Mouse (Mus musculus) liver, adult 2 months (tissue): ENCODE results near the gene 1700016H13Rik. TPM values are rescaled to one million over a fixed set of nuclear protein-coding genes. Genes with fewer than 3 reads are reported as not detected.
A peak's percentile ranks its signal among the peaks of the same experiment; 100 is the strongest.

Experiments used
- DNase-seq: peaks from one replicate; pipeline ENCODE4 v3.0.0-alpha.2; 2011; ENCODE audit warnings: low read depth, low spot score; ENCODE audit errors: extremely low read depth
- H3K27ac ChIP-seq: fragments of 200-500 bp; replicated peaks from 2 replicates; pipeline ENCODE4 v1.5.1; 2012; ENCODE audit warnings: low read depth, mild to moderate bottlenecking, control low read depth, inconsistent platforms, low read length; ENCODE audit not compliant: insufficient read depth
- H3K27me3 ChIP-seq: fragments of 200-500 bp; 2 replicates; pipeline ENCODE4 v1.6.1; 2012; ENCODE audit warnings: mild to moderate bottlenecking, moderate library complexity, low read length, inconsistent platforms; ENCODE audit not compliant: control insufficient read depth, insufficient read depth
- H3K36me3 ChIP-seq: fragments of 200-500 bp; 2 replicates; pipeline ENCODE4 v1.6.1; 2012; ENCODE audit warnings: low read length, inconsistent platforms; ENCODE audit not compliant: control insufficient read depth, insufficient read depth
- H3K4me1 ChIP-seq: fragments of 200-500 bp; 2 replicates; pipeline ENCODE4 v1.6.1; 2011; ENCODE audit warnings: low read length; ENCODE audit not compliant: control insufficient read depth, insufficient read depth
- H3K4me3 ChIP-seq: fragments of 200-500 bp; 2 replicates; pipeline ENCODE4 v1.5.1; 2011; ENCODE audit warnings: low read depth, mild to moderate bottlenecking, control low read depth, low read length, moderate library complexity; ENCODE audit not compliant: insufficient read depth
- H3K79me2 ChIP-seq: fragments of 200-500 bp; 2 replicates; pipeline ENCODE4 v1.6.1; 2012; ENCODE audit warnings: inconsistent platforms, mild to moderate bottlenecking, low read length, moderate library complexity; ENCODE audit not compliant: control insufficient read depth, insufficient read depth
- H3K9ac ChIP-seq: fragments of 200-500 bp; 2 replicates; pipeline ENCODE4 v1.6.1; 2012; ENCODE audit warnings: low read depth, mild to moderate bottlenecking, control low read depth, inconsistent platforms, low read length
- CTCF ChIP-seq: fragments of 200-500 bp; IDR thresholded peaks from 2 replicates; pipeline ENCODE4 v1.5.1; 2011; ENCODE audit warnings: low read depth, low read length, control low read depth
- POLR2A ChIP-seq: fragments of 200-500 bp; IDR thresholded peaks from 2 replicates; pipeline ENCODE4 v1.6.1; 2011; ENCODE audit warnings: low read length, control low read depth; ENCODE audit not compliant: insufficient read depth; ENCODE audit errors: extremely low read depth
- WGBS: fragments of 180-500 bp; shearing (Covaris S2); methylation state at CpG from one replicate; pipeline ENCODE4 v1.1.7; 2018; 5-methylcytosine and 5-hydroxymethylcytosine counted together
- polyA plus RNA-seq: library from polyadenylated mRNA; depleted of rRNA; stranded (reverse); fragments of >200 nt; gene quantifications from 2 replicates; pipeline ENCODE4 v1.2.3, GENCODE M21; 2012; rRNA removed
- total RNA-seq: library from RNA; depleted of rRNA; stranded (reverse); fragments of >200 nt; gene quantifications from 2 replicates; pipeline ENCODE4 v1.2.3, GENCODE M21; 2014; rRNA removed

The 1700016H13Rik gene
- total RNA-seq (not detected in 2 replicates), polyA plus RNA-seq (not detected in 2 replicates)

- TF ChIP-seq CTCF = peak; percentile 79
- TF ChIP-seq POLR2A = no peak
- peak; percentile 13 for DNase-seq
- Histone ChIP-seq H3K79me2 (no peaks in the 10 kb centered on the region), H3K27me3 (0 out of 2 replicates have a peak, but pooled peaks cover 2% of the 10 kb centered on the region), H3K4me3 (peak within 1 kb of the TSS; percentile 72), H3K9ac (peak within 1 kb of the TSS; percentile 72), H3K4me1 (peaks cover 3% of the 10 kb centered on the region; the same call in 1 of the 2 replicates), H3K27ac (no peak within 1 kb of the TSS), H3K36me3 (no peaks in the 10 kb centered on the region)
- 3% methylated on average over 55 of the region's 56 CpGs for WGBS
Observed at GRCm38 (mm10) chr5:103655346-103656118, at the start of gene 1700016H13Rik. 1700016H13Rik (minus strand) TSS chr5:103656010.

GRCm38 (mm10) chr5:103705331-103705730 lies 49.5 kb upstream of the 1700016H13Rik start:
- DNase-seq = no peak
- H3K4me1 ChIP-seq = no peaks in the 10 kb centered on the region
- TF ChIP-seq CTCF = no peak
- no peak for TF ChIP-seq POLR2A
- H3K79me2 ChIP-seq = peaks cover 7% of the 10 kb centered on the region; the same call in 1 of the 2 replicates
- H3K9ac ChIP-seq = no peak overlapping the region
- H3K27ac ChIP-seq = no peak overlapping the region
- 95% methylated on average over 4 of the region's 4 CpGs for WGBS
- no peak overlapping the region for H3K4me3 ChIP-seq
- H3K27me3 ChIP-seq = no peaks in the 10 kb centered on the region
- H3K36me3 ChIP-seq = no peaks in the 10 kb centered on the region

- peaks cover 7% of the 10 kb centered on the region; the same call in 1 of the 2 replicates for H3K79me2 ChIP-seq
- no peak overlapping the region for H3K9ac ChIP-seq
- no peaks in the 10 kb centered on the region for H3K27me3 ChIP-seq
- H3K4me1 ChIP-seq = no peaks in the 10 kb centered on the region
- TF ChIP-seq CTCF (no peak), POLR2A (no peak)
- no peak overlapping the region for H3K27ac ChIP-seq
- no peak overlapping the region for H3K4me3 ChIP-seq
- WGBS = 88% methylated on average over 6 of the region's 6 CpGs
- no peak for DNase-seq
- H3K36me3 ChIP-seq = no peaks in the 10 kb centered on the region
Observed at GRCm38 (mm10) chr5:103702527-103702926, 46.7 kb upstream of the 1700016H13Rik start.

GRCm38 (mm10) chr5:103701466-103701865 lies 45.7 kb upstream of the 1700016H13Rik start:
- no peak for TF ChIP-seq POLR2A
- TF ChIP-seq CTCF = peak; percentile 46; the same call in 1 of the 2 replicates
- WGBS = 81% methylated on average over 3 of the region's 3 CpGs
- no peaks in the 10 kb centered on the region for H3K27me3 ChIP-seq
- H3K4me3 ChIP-seq = no peak overlapping the region
- H3K36me3 ChIP-seq = no peaks in the 10 kb centered on the region
- DNase-seq = no peak
- H3K9ac ChIP-seq = no peak overlapping the region
- no peaks in the 10 kb centered on the region for H3K4me1 ChIP-seq
- H3K79me2 ChIP-seq = peaks cover 7% of the 10 kb centered on the region; the same call in 1 of the 2 replicates
- no peak overlapping the region for H3K27ac ChIP-seq

- Histone ChIP-seq H3K9ac (no peak overlapping the region), H3K27me3 (no peaks in the 10 kb centered on the region), H3K4me1 (no peaks in the 10 kb centered on the region), H3K36me3 (no peaks in the 10 kb centered on the region), H3K4me3 (no peak overlapping the region), H3K79me2 (peaks cover 7% of the 10 kb centered on the region; the same call in 1 of the 2 replicates), H3K27ac (no peak overlapping the region)
- WGBS = 96% methylated on average over 2 of the region's 2 CpGs
- DNase-seq = no peak
- no peak for TF ChIP-seq CTCF
- TF ChIP-seq POLR2A = no peak
Observed at GRCm38 (mm10) chr5:103700661-103701060, 44.9 kb upstream of the 1700016H13Rik start.

- no peak overlapping the region for H3K27ac ChIP-seq
- no peak for DNase-seq
- no peaks in the 10 kb centered on the region for H3K4me1 ChIP-seq
- WGBS = 67% methylated on average over 4 of the region's 4 CpGs
- H3K4me3 ChIP-seq = no peak overlapping the region
- no peak for TF ChIP-seq POLR2A
- TF ChIP-seq CTCF = no peak
- H3K79me2 ChIP-seq = peaks cover 2% of the 10 kb centered on the region; the same call in 1 of the 2 replicates
- H3K9ac ChIP-seq = no peak overlapping the region
- H3K27me3 ChIP-seq = no peaks in the 10 kb centered on the region
- no peaks in the 10 kb centered on the region for H3K36me3 ChIP-seq
Observed at GRCm38 (mm10) chr5:103699537-103699936, 43.7 kb upstream of the 1700016H13Rik start.
